Mouse (Mus musculus): ENCODE results near the gene Lgr6.

DNA sequence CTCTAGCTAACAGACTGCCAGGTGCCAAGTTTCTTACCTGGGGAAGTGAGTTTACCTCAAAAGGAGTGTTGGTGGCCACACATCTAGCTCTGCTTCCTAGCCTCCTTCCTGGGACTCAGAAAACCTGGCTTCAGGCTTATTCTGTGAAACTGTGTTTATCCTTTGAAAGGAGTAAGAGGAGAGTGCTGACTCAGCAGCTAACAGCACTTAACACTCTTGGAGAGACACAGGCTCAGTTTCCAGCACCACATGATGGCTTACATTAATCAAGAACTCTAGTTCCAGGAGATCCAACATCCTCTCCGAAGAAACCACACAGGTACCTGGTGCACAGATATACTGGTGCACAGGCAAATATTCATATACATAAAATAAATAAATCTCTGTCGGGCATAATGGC is 162.2 kb downstream of the Lgr6 start:
- TF ChIP-seq CTCF (IDR thresholded peaks at IDR 0.05; ENCODE audit: borderline replicate concordance, insufficient read depth, low read length) (no peak), POLR2A (IDR thresholded peaks at IDR 0.05; ENCODE audit: low read depth, low read length) (no peak)

Data from embryonic fibroblast, embryonic 13.5 days (primary cell).